Mouse (Mus musculus) spleen, adult 10 weeks (tissue): ENCODE measurements around the gene Timd2. TPM values are rescaled to one million over a fixed set of nuclear protein-coding genes. Genes with fewer than 3 reads are reported as not detected.

Experiments used
- polyA plus RNA-seq: library from polyadenylated mRNA; stranded (reverse); fragments of 350-450 nt; fragmentation: Illumina TruSeq; extraction: RNeasy Lipid Tissue Mini Kit (QIAGEN cat#74804); gene quantifications from one replicate; pipeline ENCODE4 v1.2.3, GENCODE M21; 2015; ENCODE audit warnings: low replicate concordance; ENCODE audit not compliant: insufficient read depth

Gene Timd2
- 1.1 TPM for polyA plus RNA-seq

GRCm38 (mm10) chr11:46706664-46707356 lies at the start of gene Timd2:
Gene Timd2, minus strand, starts transcription at chr11:46707061.

GRCm38 (mm10) chr11:46735076-46735475 lies 28.2 kb upstream of the Timd2 start, which contains the start of gene Havcr1:
Gene Havcr1, plus strand, starts transcription at chr11:46735080.

GRCm38 (mm10) chr11:46629211-46629795 lies 77.6 kb downstream of the Timd2 start, which contains the start of gene Dppa1:
Gene Dppa1, minus strand, starts transcription at chr11:46629261.

Other genes with a start within 250 kb of the Timd2 start
- not detected for gene Gm12169, start 182.8 kb downstream of the Timd2 start, polyA plus RNA-seq
- gene BC053393, start 135.5 kb downstream of the Timd2 start, polyA plus RNA-seq: not detected
- not detected for gene Dppa1, start 77.8 kb downstream of the Timd2 start, polyA plus RNA-seq
- gene Havcr1, start 28.0 kb upstream of the Timd2 start, polyA plus RNA-seq: 9.5 TPM
- 99.4 TPM for gene Timd4, start 103.7 kb upstream of the Timd2 start, polyA plus RNA-seq